Mouse (Mus musculus) erythroblast, embryonic 14.5 days (primary cell): Measurements from ENCODE around the gene Gpr19. TPM values are rescaled to one million over a fixed set of nuclear protein-coding genes. Genes with fewer than 3 reads are reported as not detected.
A peak's percentile ranks its signal among the peaks of the same experiment; 100 is the strongest.

Experiments used
- H3K27me3 ChIP-seq: 2 replicates; pipeline ENCODE4 v1.6.1; 2012; ENCODE audit warnings: inconsistent platforms; ENCODE audit not compliant: control insufficient read depth
- H3K36me3 ChIP-seq: 2 replicates; pipeline ENCODE4 v1.6.1; 2012; ENCODE audit warnings: mild to moderate bottlenecking, inconsistent platforms; ENCODE audit not compliant: control insufficient read depth
- H3K4me1 ChIP-seq: 2 replicates; pipeline ENCODE4 v1.6.1; 2012; ENCODE audit warnings: inconsistent platforms; ENCODE audit not compliant: control insufficient read depth
- H3K4me3 ChIP-seq: replicated peaks from 2 replicates; pipeline ENCODE3; 2012; ENCODE audit warnings: moderate library complexity, mild to moderate bottlenecking, inconsistent platforms
- H3K9me3 ChIP-seq: 2 replicates; pipeline ENCODE4 v1.6.1; 2012; ENCODE audit warnings: low read length, inconsistent platforms, mixed read lengths; ENCODE audit not compliant: control insufficient read depth
- GATA1 ChIP-seq: IDR thresholded peaks from 2 replicates; pipeline ENCODE4 v1.6.1; 2012; ENCODE audit warnings: low read length, inconsistent platforms, mixed read lengths
- TAL1 ChIP-seq: IDR thresholded peaks from 3 replicates; pipeline ENCODE4 v1.6.1; 2012; ENCODE audit warnings: low read length, inconsistent platforms, mixed read lengths
- polyA plus RNA-seq: library from polyadenylated mRNA; stranded (reverse); fragments of >175 nt; gene quantifications from 2 replicates; pipeline ENCODE4 v1.2.3, GENCODE M21; 2012

The Gpr19 gene
- polyA plus RNA-seq, 1 experiment: 0.36 TPM

- TF ChIP-seq GATA1 (no peak), TAL1 (no peak)
- Histone ChIP-seq H3K9me3 (no peaks in the 10 kb centered on the region), H3K4me3 (peak overlapping the region; percentile 97), H3K27me3 (no peaks in the 10 kb centered on the region), H3K36me3 (no peaks in the 10 kb centered on the region), H3K4me1 (peaks cover 44% of the 10 kb centered on the region)
Observed at GRCm38 (mm10) chr6:134896570-134897436, 1.6 kb downstream of the Gpr19 start.

DNA sequence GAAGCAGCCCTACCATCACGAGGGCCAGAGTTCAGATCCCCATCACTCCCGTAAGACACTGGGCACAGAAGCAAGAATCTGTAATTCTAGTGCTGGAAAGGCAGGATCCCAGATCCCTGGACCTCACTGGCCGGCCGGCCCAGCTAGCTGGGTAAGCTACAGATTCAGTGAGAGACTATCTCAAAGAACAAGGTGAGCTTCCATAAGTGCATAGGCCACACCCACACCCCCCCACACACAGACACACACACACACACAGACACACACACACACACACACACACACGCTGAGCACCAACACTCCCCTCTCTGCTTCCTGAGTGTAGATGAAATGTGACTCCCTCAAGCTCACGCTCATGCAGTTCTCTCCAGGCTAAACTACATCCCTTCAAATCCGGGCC lies 7.9 kb downstream of the Gpr19 start:
- Histone ChIP-seq H3K27me3 (peaks cover 34% of the 10 kb centered on the region), H3K4me1 (no peaks in the 10 kb centered on the region; the same call in 1 of the 2 replicates), H3K9me3 (no peaks in the 10 kb centered on the region), H3K4me3 (no peak overlapping the region), H3K36me3 (no peaks in the 10 kb centered on the region)
- TF ChIP-seq GATA1: no peak
- no peak for TF ChIP-seq TAL1

GRCm38 (mm10) chr6:134889763-134890162 lies 8.6 kb downstream of the Gpr19 start:
- no peak for TF ChIP-seq TAL1
- TF ChIP-seq GATA1: no peak
- Histone ChIP-seq H3K4me1 (no peaks in the 10 kb centered on the region; the same call in 1 of the 2 replicates), H3K4me3 (no peak overlapping the region), H3K27me3 (peaks cover 34% of the 10 kb centered on the region), H3K36me3 (no peaks in the 10 kb centered on the region), H3K9me3 (no peaks in the 10 kb centered on the region)

DNA sequence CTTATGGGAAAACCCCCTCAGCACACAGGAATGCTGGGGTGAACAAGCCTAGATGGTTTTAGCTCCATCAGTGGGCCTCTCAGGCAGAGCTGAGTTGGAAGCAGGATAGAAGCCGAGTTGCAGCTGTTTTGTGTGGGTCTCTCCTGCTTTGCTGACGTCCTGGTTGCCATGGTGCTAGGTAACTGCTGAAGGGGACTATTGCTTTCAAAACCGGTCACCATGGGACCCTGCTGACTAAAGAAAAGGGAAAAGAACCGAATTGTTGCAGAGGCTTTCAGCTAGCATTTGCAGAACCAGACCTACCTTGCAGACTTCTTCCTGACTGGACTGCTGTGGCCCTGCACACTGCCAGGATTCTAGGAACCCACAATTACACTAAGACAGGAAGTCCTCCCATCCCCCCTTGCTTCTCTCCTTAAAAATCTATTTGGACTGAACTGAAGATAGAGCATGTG lies 9.8 kb downstream of the Gpr19 start:
- no peak for TF ChIP-seq GATA1
- H3K4me3 ChIP-seq: no peak overlapping the region

DNA sequence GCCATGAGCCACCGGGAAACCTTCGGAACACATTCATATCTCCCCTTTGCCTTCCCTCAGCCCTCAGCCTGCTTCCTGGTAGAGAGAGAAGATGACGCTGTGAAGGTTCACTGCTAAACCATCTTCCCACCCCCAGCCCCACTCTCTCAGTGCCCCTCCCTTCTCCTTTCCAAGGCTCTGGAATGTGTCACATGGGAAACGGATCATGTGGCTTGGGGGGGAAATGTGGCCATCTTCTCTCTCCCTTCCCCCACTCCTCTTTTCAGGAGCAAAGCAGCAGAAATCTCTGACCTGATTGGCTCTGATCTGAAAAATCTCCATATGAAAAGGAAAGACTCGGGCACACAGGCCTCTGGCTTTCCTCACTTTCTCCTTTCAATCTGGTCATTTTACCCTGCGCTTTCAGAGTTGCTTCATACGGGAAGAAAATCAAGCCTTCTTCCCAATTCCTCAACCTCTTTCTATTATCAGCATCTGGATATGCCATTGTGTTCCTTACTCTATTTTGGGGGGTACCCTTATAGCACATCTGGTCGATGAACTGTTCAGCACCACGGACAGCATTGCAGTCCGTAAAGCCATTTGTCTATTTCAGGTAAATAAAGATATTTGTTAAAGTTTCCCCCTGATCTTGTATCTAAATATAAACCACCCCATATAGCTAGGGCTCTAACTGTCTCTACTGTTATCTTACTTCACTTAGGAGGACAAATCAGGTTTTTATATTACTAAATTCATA lies 10.5 kb downstream of the Gpr19 start:
- no peak for TF ChIP-seq TAL1
- no peaks in the 10 kb centered on the region for H3K9me3 ChIP-seq
- H3K27me3 ChIP-seq: peaks cover 34% of the 10 kb centered on the region
- no peaks in the 10 kb centered on the region for H3K36me3 ChIP-seq
- no peak overlapping the region for H3K4me3 ChIP-seq
- no peaks in the 10 kb centered on the region; the same call in 1 of the 2 replicates for H3K4me1 ChIP-seq

More for the DNA sequence above, 9.8 kb downstream of the Gpr19 start:
- Histone ChIP-seq H3K27me3 (peaks cover 34% of the 10 kb centered on the region), H3K9me3 (no peaks in the 10 kb centered on the region), H3K36me3 (no peaks in the 10 kb centered on the region), H3K4me1 (no peaks in the 10 kb centered on the region; the same call in 1 of the 2 replicates)

GRCm38 (mm10) chr6:134887008-134887407 lies 11.4 kb downstream of the Gpr19 start:
- TF ChIP-seq TAL1: no peak
- no peak for TF ChIP-seq GATA1
- H3K27me3 ChIP-seq: peaks cover 34% of the 10 kb centered on the region
- no peaks in the 10 kb centered on the region for H3K36me3 ChIP-seq
- no peaks in the 10 kb centered on the region; the same call in 1 of the 2 replicates for H3K9me3 ChIP-seq
- H3K4me3 ChIP-seq: no peak overlapping the region
- H3K4me1 ChIP-seq: no peaks in the 10 kb centered on the region; the same call in 1 of the 2 replicates

GRCm38 (mm10) chr6:134886475-134886874 lies 11.9 kb downstream of the Gpr19 start:
- H3K9me3 ChIP-seq: no peaks in the 10 kb centered on the region; the same call in 1 of the 2 replicates
- TF ChIP-seq GATA1: no peak
- TF ChIP-seq TAL1: no peak
- H3K27me3 ChIP-seq: peaks cover 34% of the 10 kb centered on the region
- no peaks in the 10 kb centered on the region; the same call in 1 of the 2 replicates for H3K4me1 ChIP-seq
- no peaks in the 10 kb centered on the region for H3K36me3 ChIP-seq
- no peak overlapping the region for H3K4me3 ChIP-seq

- Histone ChIP-seq H3K36me3 (no peaks in the 10 kb centered on the region), H3K9me3 (no peaks in the 10 kb centered on the region; the same call in 1 of the 2 replicates)
- TF ChIP-seq GATA1 (no peak), TAL1 (no peak)
Observed at GRCm38 (mm10) chr6:134885515-134885914, 12.9 kb downstream of the Gpr19 start.

GRCm38 (mm10) chr6:134883661-134884060 lies 14.7 kb downstream of the Gpr19 start:
- H3K4me1 ChIP-seq: peaks cover 15% of the 10 kb centered on the region

More at GRCm38 (mm10) chr6:134885515-134885914, 12.9 kb downstream of the Gpr19 start:
- H3K27me3 ChIP-seq: peaks cover 32% of the 10 kb centered on the region
- no peak overlapping the region for H3K4me3 ChIP-seq
- H3K4me1 ChIP-seq: no peaks in the 10 kb centered on the region; the same call in 1 of the 2 replicates

More at GRCm38 (mm10) chr6:134883661-134884060, 14.7 kb downstream of the Gpr19 start:
- no peak for TF ChIP-seq TAL1
- TF ChIP-seq GATA1: no peak
- Histone ChIP-seq H3K4me3 (no peak overlapping the region), H3K27me3 (peaks cover 25% of the 10 kb centered on the region), H3K36me3 (no peaks in the 10 kb centered on the region), H3K9me3 (no peaks in the 10 kb centered on the region; the same call in 1 of the 2 replicates)
